Mouse (Mus musculus) intestine, embryonic 14.5 days (tissue): ENCODE results near the gene Myzap. TPM values are rescaled to one million over a fixed set of nuclear protein-coding genes. Genes with fewer than 3 reads are reported as not detected.
A peak's percentile ranks its signal among the peaks of the same experiment; 100 is the strongest.

Source experiments
- ATAC-seq: fragments of 200-750 bp; cut with Nextera tagmentation; replicated peaks from 2 replicates; pipeline ENCODE4 v1.8.0; 2017; ENCODE audit warnings: low read depth, moderate number of reproducible peaks, moderate TSS enrichment, moderate library complexity; ENCODE audit not compliant: low FRiP score, low TSS enrichment
- DNase-seq: peaks from one replicate; pipeline ENCODE4 v3.0.0-alpha.2; 2018; ENCODE audit warnings: low spot score
- H3K27ac ChIP-seq: fragments of 300-500 bp; sonication (generic); 2 replicates; pipeline ENCODE4 v1.5.1; 2014; ENCODE audit warnings: low read depth, mild to moderate bottlenecking, control low read depth
- H3K27me3 ChIP-seq: fragments of 300-500 bp; sonication (generic); replicated peaks from 2 replicates; pipeline ENCODE4 v1.6.1; 2014; ENCODE audit warnings: low read length, control low read depth; ENCODE audit not compliant: control insufficient read depth, insufficient read depth
- H3K36me3 ChIP-seq: fragments of 300-500 bp; sonication (generic); 2 replicates; pipeline ENCODE4 v1.6.1; 2014; ENCODE audit warnings: low read length, control low read depth; ENCODE audit not compliant: control insufficient read depth, insufficient read depth
- H3K4me1 ChIP-seq: fragments of 300-500 bp; sonication (generic); replicated peaks from 2 replicates; pipeline ENCODE4 v1.6.1; 2014; ENCODE audit warnings: low read length, control low read depth, mixed read lengths; ENCODE audit not compliant: control insufficient read depth, insufficient read depth
- H3K4me2 ChIP-seq: fragments of 300-500 bp; sonication (generic); 2 replicates; pipeline ENCODE4 v1.6.1; 2014; ENCODE audit warnings: low read length
- H3K4me3 ChIP-seq: fragments of 300-500 bp; sonication (generic); 2 replicates; pipeline ENCODE4 v1.5.1; 2014; ENCODE audit warnings: low read depth, low read length, control low read depth, mixed read lengths
- H3K9ac ChIP-seq: fragments of 300-500 bp; sonication (generic); 2 replicates; pipeline ENCODE4 v1.6.1; 2014; ENCODE audit warnings: mild to moderate bottlenecking, low read length
- H3K9me3 ChIP-seq: fragments of 300-500 bp; sonication (generic); 2 replicates; pipeline ENCODE4 v1.6.1; 2016; ENCODE audit warnings: low read length, control low read depth; ENCODE audit not compliant: control insufficient read depth
- WGBS: fragments of 180-500 bp; shearing (Covaris S2); extraction: QIAGEN DNeasy Blood & Tissue Kit; methylation state at CpG from one replicate; pipeline ENCODE4 v1.1.7; 2014; 5-methylcytosine and 5-hydroxymethylcytosine counted together
- polyA plus RNA-seq: library from polyadenylated mRNA; unstranded; fragments of >200 nt; fragmentation: Nextera tagmentation; extraction: Ambion mirVana; gene quantifications from 2 replicates; pipeline ENCODE4 v1.2.1, GENCODE M21; 2014

Gene Myzap
- polyA plus RNA-seq, 1 experiment from 2014 or later, result 10.1 TPM

- Histone ChIP-seq H3K4me1 (no peaks in the 10 kb centered on the region), H3K9me3 (no peaks in the 10 kb centered on the region), H3K27me3 (no peaks in the 10 kb centered on the region), H3K36me3 (no peaks in the 10 kb centered on the region), H3K4me3 (no peak overlapping the region), H3K4me2 (no peak overlapping the region), H3K9ac (no peak overlapping the region), H3K27ac (no peak overlapping the region)
- 31% methylated on average over 2 of the region's 2 CpGs for WGBS
- DNase-seq (peak; percentile 78), ATAC-seq (no peak)
Observed at GRCm38 (mm10) chr9:71614643-71615042, 22.5 kb upstream of the Myzap start.

GRCm38 (mm10) chr9:71612981-71613380 is 20.8 kb upstream of the Myzap start:
- no peak overlapping the region for H3K4me2 ChIP-seq
- no peak for DNase-seq
- no peak for ATAC-seq

GRCm38 (mm10) chr9:71611876-71612275 is 19.7 kb upstream of the Myzap start:
- H3K9me3 ChIP-seq, result no peaks in the 10 kb centered on the region
- DNase-seq, result no peak
- H3K9ac ChIP-seq, result no peak overlapping the region
- H3K4me3 ChIP-seq, result no peak overlapping the region
- H3K27me3 ChIP-seq, result no peaks in the 10 kb centered on the region
- H3K4me1 ChIP-seq, result no peaks in the 10 kb centered on the region; the same call in 1 of the 2 replicates
- no peak for ATAC-seq
- no peak overlapping the region for H3K4me2 ChIP-seq
- no peak overlapping the region for H3K27ac ChIP-seq
- no peaks in the 10 kb centered on the region for H3K36me3 ChIP-seq
- 82% methylated on average over 4 of the region's 4 CpGs for WGBS

More at GRCm38 (mm10) chr9:71612981-71613380, 20.8 kb upstream of the Myzap start:
- Histone ChIP-seq H3K36me3 (no peaks in the 10 kb centered on the region), H3K9me3 (no peaks in the 10 kb centered on the region), H3K27ac (no peak overlapping the region), H3K27me3 (no peaks in the 10 kb centered on the region), H3K9ac (no peak overlapping the region), H3K4me3 (no peak overlapping the region), H3K4me1 (no peaks in the 10 kb centered on the region; the same call in 1 of the 2 replicates)
- 96% methylated on average over 6 of the region's 6 CpGs for WGBS

GRCm38 (mm10) chr9:71609010-71609409 is 16.9 kb upstream of the Myzap start:
- H3K9me3 ChIP-seq, result no peaks in the 10 kb centered on the region
- no peak for ATAC-seq
- H3K4me1 ChIP-seq, result peaks cover 3% of the 10 kb centered on the region; the same call in 1 of the 2 replicates
- WGBS, result 31% methylated on average over 6 of the region's 6 CpGs
- H3K27ac ChIP-seq, result no peak overlapping the region
- no peaks in the 10 kb centered on the region for H3K36me3 ChIP-seq
- H3K4me2 ChIP-seq, result no peak overlapping the region
- no peak overlapping the region for H3K4me3 ChIP-seq
- no peaks in the 10 kb centered on the region for H3K27me3 ChIP-seq
- H3K9ac ChIP-seq, result no peak overlapping the region
- no peak for DNase-seq

GRCm38 (mm10) chr9:71606296-71607057 is 14.3 kb upstream of the Myzap start:
- H3K36me3 ChIP-seq, result no peaks in the 10 kb centered on the region
- H3K27ac ChIP-seq, result peak overlapping the region; percentile 33; the same call in 1 of the 2 replicates
- H3K9ac ChIP-seq, result no peak overlapping the region
- H3K4me1 ChIP-seq, result peaks cover 3% of the 10 kb centered on the region; the same call in 1 of the 2 replicates
- H3K27me3 ChIP-seq, result no peaks in the 10 kb centered on the region
- no peak overlapping the region for H3K4me2 ChIP-seq
- H3K4me3 ChIP-seq, result no peak overlapping the region
- WGBS, result 55% methylated on average over 13 of the region's 13 CpGs
- ATAC-seq, result no peak
- no peaks in the 10 kb centered on the region for H3K9me3 ChIP-seq
- no peak for DNase-seq

GRCm38 (mm10) chr9:71604914-71605635 is 12.9 kb upstream of the Myzap start:
- no peak overlapping the region for H3K9ac ChIP-seq
- no peaks in the 10 kb centered on the region for H3K27me3 ChIP-seq
- ATAC-seq (no peak), DNase-seq (no peak)
- no peak overlapping the region for H3K4me2 ChIP-seq
- peaks cover 3% of the 10 kb centered on the region; the same call in 1 of the 2 replicates for H3K4me1 ChIP-seq
- no peaks in the 10 kb centered on the region for H3K36me3 ChIP-seq
- no peak overlapping the region for H3K27ac ChIP-seq
- no peak overlapping the region for H3K4me3 ChIP-seq
- no peaks in the 10 kb centered on the region for H3K9me3 ChIP-seq
- 34% methylated on average over 6 of the region's 6 CpGs for WGBS

- H3K4me2 ChIP-seq, result no peak overlapping the region
- no peak overlapping the region for H3K27ac ChIP-seq
- H3K9me3 ChIP-seq, result no peaks in the 10 kb centered on the region
- no peaks in the 10 kb centered on the region for H3K36me3 ChIP-seq
- no peak overlapping the region for H3K9ac ChIP-seq
- no peaks in the 10 kb centered on the region for H3K27me3 ChIP-seq
- H3K4me1 ChIP-seq, result no peaks in the 10 kb centered on the region
- 73% methylated on average over 7 of the region's 7 CpGs for WGBS
- DNase-seq (no peak), ATAC-seq (no peak)
- no peak overlapping the region for H3K4me3 ChIP-seq
Observed at GRCm38 (mm10) chr9:71599861-71600260, 7.7 kb upstream of the Myzap start.

GRCm38 (mm10) chr9:71596888-71597287 is 4.7 kb upstream of the Myzap start:
- Histone ChIP-seq H3K9me3 (no peaks in the 10 kb centered on the region), H3K4me2 (no peak overlapping the region)
- 56% methylated on average over 6 of the region's 6 CpGs for WGBS

More at GRCm38 (mm10) chr9:71596888-71597287, 4.7 kb upstream of the Myzap start:
- Histone ChIP-seq H3K4me1 (peaks cover 6% of the 10 kb centered on the region; the same call in 1 of the 2 replicates), H3K36me3 (no peaks in the 10 kb centered on the region), H3K27me3 (no peaks in the 10 kb centered on the region), H3K9ac (no peak overlapping the region), H3K27ac (no peak overlapping the region), H3K4me3 (no peak overlapping the region)
- DNase-seq (no peak), ATAC-seq (no peak)
